Mouse (Mus musculus) intestine, postnatal 0 days (tissue): ENCODE results near the gene Prkd2. TPM values are rescaled to one million over a fixed set of nuclear protein-coding genes. Genes with fewer than 3 reads are reported as not detected.

Experiments
- ATAC-seq: fragments of 200-750 bp; cut with Nextera tagmentation; 2 replicates; pipeline ENCODE4 v1.8.0; 2017; ENCODE audit warnings: mild to moderate bottlenecking, moderate TSS enrichment, moderate library complexity
- H3K27ac ChIP-seq: fragments of 300-500 bp; sonication (generic); 2 replicates; pipeline ENCODE4 v1.5.1; 2014; ENCODE audit warnings: mild to moderate bottlenecking, low read depth, low read length, moderate library complexity
- H3K27me3 ChIP-seq: fragments of 300-500 bp; sonication (generic); replicated peaks from 2 replicates; pipeline ENCODE4 v1.6.1; 2014; ENCODE audit warnings: low read length, mixed read lengths; ENCODE audit not compliant: control insufficient read depth, insufficient read depth
- H3K36me3 ChIP-seq: fragments of 300-500 bp; sonication (generic); 2 replicates; pipeline ENCODE4 v1.6.1; 2014; ENCODE audit warnings: mild to moderate bottlenecking, moderate library complexity; ENCODE audit not compliant: control insufficient read depth, insufficient read depth
- H3K4me1 ChIP-seq: fragments of 300-500 bp; sonication (generic); replicated peaks from 2 replicates; pipeline ENCODE4 v1.6.1; 2014; ENCODE audit warnings: antibody characterized with exemption, low read length, mixed read lengths; ENCODE audit not compliant: control insufficient read depth, insufficient read depth
- H3K4me2 ChIP-seq: fragments of 300-500 bp; sonication (generic); replicated peaks from 2 replicates; pipeline ENCODE4 v1.6.1; 2014; ENCODE audit warnings: low read depth, mild to moderate bottlenecking, moderate library complexity
- H3K4me3 ChIP-seq: fragments of 300-500 bp; sonication (generic); 2 replicates; pipeline ENCODE4 v1.5.1; 2014; ENCODE audit warnings: low read depth, low read length
- H3K9ac ChIP-seq: fragments of 300-500 bp; sonication (generic); 2 replicates; pipeline ENCODE4 v1.6.1; 2014; ENCODE audit warnings: mild to moderate bottlenecking, low read depth, low read length
- H3K9me3 ChIP-seq: fragments of 300-500 bp; sonication (generic); 2 replicates; pipeline ENCODE4 v1.6.1; 2016; ENCODE audit warnings: mixed run types; ENCODE audit not compliant: control insufficient read depth
- CTCF ChIP-seq: sonication (generic); IDR thresholded peaks from 2 replicates; pipeline ENCODE4 v1.5.1; 2016; ENCODE audit warnings: low read depth, mild to moderate bottlenecking, control low read depth, antibody characterized with exemption, moderate library complexity
- WGBS: fragments of 180-500 bp; shearing (Covaris S2); extraction: QIAGEN DNeasy Blood & Tissue Kit; methylation state at CpG from one replicate; pipeline ENCODE4 v1.1.7; 2014; 5-methylcytosine and 5-hydroxymethylcytosine counted together
- polyA plus RNA-seq: library from polyadenylated mRNA; unstranded; fragments of >200 nt; fragmentation: Nextera tagmentation; extraction: Ambion mirVana; gene quantifications from 2 replicates; pipeline ENCODE4 v1.2.1, GENCODE M21; 2015

Prkd2 gene
- polyA plus RNA-seq, 1 experiment from 2014 or later: 9.2 TPM

- WGBS: 72% methylated on average over 30 of the region's 30 CpGs
- no peak overlapping the region for H3K4me3 ChIP-seq
- peaks cover 48% of the 10 kb centered on the region for H3K36me3 ChIP-seq
- ATAC-seq: no peak
- no peaks in the 10 kb centered on the region for H3K9me3 ChIP-seq
- H3K27ac ChIP-seq: no peak overlapping the region
- TF ChIP-seq CTCF: no peak
- peaks cover 9% of the 10 kb centered on the region; the same call in 1 of the 2 replicates for H3K4me1 ChIP-seq
- H3K9ac ChIP-seq: no peak overlapping the region
- H3K27me3 ChIP-seq: no peaks in the 10 kb centered on the region
- no peak overlapping the region for H3K4me2 ChIP-seq
Observed at GRCm38 (mm10) chr7:16916342-16917265, 73.9 kb downstream of the Prkd2 start.

GRCm38 (mm10) chr7:16917447-16917846 lies 74.7 kb downstream of the Prkd2 start:
- Histone ChIP-seq H3K27me3 (no peaks in the 10 kb centered on the region), H3K27ac (no peak overlapping the region), H3K9ac (no peak overlapping the region), H3K4me2 (no peak overlapping the region), H3K36me3 (peaks cover 48% of the 10 kb centered on the region), H3K4me1 (peaks cover 9% of the 10 kb centered on the region; the same call in 1 of the 2 replicates), H3K9me3 (no peaks in the 10 kb centered on the region), H3K4me3 (no peak overlapping the region)
- 71% methylated on average over 11 of the region's 11 CpGs for WGBS
- no peak for TF ChIP-seq CTCF
- no peak for ATAC-seq

- 77% methylated on average over 9 of the region's 9 CpGs for WGBS
- Histone ChIP-seq H3K36me3 (peaks cover 48% of the 10 kb centered on the region), H3K4me2 (no peak overlapping the region), H3K27me3 (no peaks in the 10 kb centered on the region), H3K27ac (0 out of 2 replicates have a peak overlapping the region, but pooled peaks have one; percentile 5), H3K4me3 (no peak overlapping the region), H3K9ac (no peak overlapping the region), H3K4me1 (peaks cover 9% of the 10 kb centered on the region; the same call in 1 of the 2 replicates), H3K9me3 (no peaks in the 10 kb centered on the region)
- TF ChIP-seq CTCF: no peak
- no peak for ATAC-seq
Observed at GRCm38 (mm10) chr7:16918014-16918413, 75.3 kb downstream of the Prkd2 start.

GRCm38 (mm10) chr7:16918670-16919069 lies 76.0 kb downstream of the Prkd2 start:
- H3K9me3 ChIP-seq: no peaks in the 10 kb centered on the region
- TF ChIP-seq CTCF: no peak
- no peak overlapping the region for H3K9ac ChIP-seq
- peaks cover 9% of the 10 kb centered on the region; the same call in 1 of the 2 replicates for H3K4me1 ChIP-seq
- no peaks in the 10 kb centered on the region for H3K27me3 ChIP-seq
- no peak overlapping the region for H3K4me3 ChIP-seq
- no peak overlapping the region for H3K4me2 ChIP-seq
- WGBS: 73% methylated on average over 3 of the region's 3 CpGs
- ATAC-seq: no peak
- H3K27ac ChIP-seq: no peak overlapping the region
- peaks cover 48% of the 10 kb centered on the region for H3K36me3 ChIP-seq

- Histone ChIP-seq H3K36me3 (peaks cover 43% of the 10 kb centered on the region), H3K27ac (no peak overlapping the region), H3K27me3 (no peaks in the 10 kb centered on the region), H3K9me3 (no peaks in the 10 kb centered on the region), H3K9ac (no peak overlapping the region; the same call in 1 of the 2 replicates), H3K4me1 (peaks cover 9% of the 10 kb centered on the region; the same call in 1 of the 2 replicates), H3K4me3 (no peak overlapping the region), H3K4me2 (peak overlapping the region; percentile 32)
- TF ChIP-seq CTCF: no peak
- ATAC-seq: no peak
- WGBS: 65% methylated on average over 13 of the region's 13 CpGs
Observed at GRCm38 (mm10) chr7:16919395-16920149, 76.9 kb downstream of the Prkd2 start.

Other genes with a start within 250 kb of the Prkd2 start
- gene Arhgap35, start 227.9 kb upstream of the Prkd2 start, polyA plus RNA-seq: 3.3 and 3.4 TPM in 2 replicates
- not detected in 2 replicates for gene Ceacam15, start 167.2 kb upstream of the Prkd2 start, polyA plus RNA-seq
- gene Ceacam9, start 121.0 kb upstream of the Prkd2 start, polyA plus RNA-seq: not detected in 2 replicates
- gene Ap2s1, start 104.5 kb upstream of the Prkd2 start, polyA plus RNA-seq: 316 and 329 TPM in 2 replicates
- gene Slc1a5, start 61.6 kb upstream of the Prkd2 start, polyA plus RNA-seq: 19.8 and 22.8 TPM in 2 replicates
- 33.7 and 35.8 TPM in 2 replicates for gene Strn4, start 27.0 kb upstream of the Prkd2 start, polyA plus RNA-seq
- 12.3 and 12.7 TPM in 2 replicates for gene Fkrp, start 26.2 kb upstream of the Prkd2 start, polyA plus RNA-seq
- 3.4 and 3.7 TPM in 2 replicates for gene Dact3, start 32.4 kb downstream of the Prkd2 start, polyA plus RNA-seq
- gene Gng8, start 48.9 kb downstream of the Prkd2 start, polyA plus RNA-seq: 4.7 and 5.3 TPM in 2 replicates
- 1.7 and 1.8 TPM in 2 replicates for gene Ptgir, start 63.6 kb downstream of the Prkd2 start, polyA plus RNA-seq
- 236 and 241 TPM in 2 replicates for gene Calm3, start 81.2 kb downstream of the Prkd2 start, polyA plus RNA-seq
- 3.3 and 3.6 TPM in 2 replicates for gene Pnmal2, start 101.8 kb downstream of the Prkd2 start, polyA plus RNA-seq
- gene Pnmal1, start 116.8 kb downstream of the Prkd2 start, polyA plus RNA-seq: 2.0 and 2.2 TPM in 2 replicates
- 0.09 and 0.10 TPM in 2 replicates for gene Gm42372, start 140.2 kb downstream of the Prkd2 start, polyA plus RNA-seq
- 3.6 and 4.0 TPM in 2 replicates for gene Ccdc8, start 149.8 kb downstream of the Prkd2 start, polyA plus RNA-seq
- gene Ppp5c, start 185.0 kb downstream of the Prkd2 start, polyA plus RNA-seq: 44.4 and 45.0 TPM in 2 replicates
- gene Hif3a, start 219.5 kb downstream of the Prkd2 start, polyA plus RNA-seq: 15.9 and 18.4 TPM in 2 replicates
- 0.33 and 0.46 TPM in 2 replicates for gene Psg16, start 231.1 kb downstream of the Prkd2 start, polyA plus RNA-seq